ENCODE assay signal across 1 mouse cellular context in the genomic region with DNA sequence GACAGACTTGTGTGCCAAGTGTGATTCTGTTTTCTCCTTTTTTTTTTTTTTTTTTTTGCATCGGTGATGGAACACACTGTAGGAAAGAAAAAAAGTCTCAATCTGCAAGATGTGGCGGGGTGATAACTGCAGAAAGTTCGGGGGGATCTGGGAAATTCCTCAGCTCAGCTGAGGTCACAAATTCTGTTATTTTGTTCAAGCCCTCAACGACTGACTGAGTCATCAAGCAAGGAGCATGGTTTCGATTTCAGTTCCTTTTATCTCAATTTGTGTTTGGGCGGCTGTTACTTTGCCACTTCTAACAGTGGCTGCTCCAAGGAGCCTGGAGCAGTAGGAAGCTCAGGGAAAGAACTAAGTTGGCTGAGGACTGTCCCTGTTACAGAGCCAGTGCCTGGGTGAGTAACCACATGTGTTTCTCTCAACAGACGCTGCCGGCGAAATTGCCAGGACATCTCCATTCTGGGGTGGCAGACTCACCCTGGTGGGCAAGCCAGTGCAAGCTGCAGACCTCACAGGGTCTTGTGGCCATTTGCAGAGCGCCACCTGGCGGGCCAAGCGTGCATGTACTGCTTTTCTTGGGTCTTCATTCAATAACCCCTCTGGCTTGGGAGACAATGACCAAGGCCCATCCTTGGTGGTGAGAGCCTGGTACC.
TF ChIP-seq lines count a peak whose summit lies in the region.

No protein-coding gene starts in this region.

TF ChIP-seq in MEL, 35 proteins besides CTCF, POLR2A, EP300 and RAD21 (continued from another document):
- no peak; the same call in 1 of the 2 replicates for TF ChIP-seq GATA1 (IDR thresholded peaks at IDR 0.05; ENCODE audit: low read depth, low read length)
- no peak for TF ChIP-seq POLR2AphosphoS2 (IDR thresholded peaks at IDR 0.05; ENCODE audit: low read length)
- TF ChIP-seq RCOR1 (IDR thresholded peaks at IDR 0.05; ENCODE audit: low read depth, low read length): no peak
- no peak for TF ChIP-seq MYC (IDR thresholded peaks at IDR 0.05; ENCODE audit: low read depth, low read length)
- TF ChIP-seq ELF1 (IDR thresholded peaks at IDR 0.05; ENCODE audit: low read depth, low read length): no peak
- no peak for TF ChIP-seq NELFE (IDR thresholded peaks at IDR 0.05; ENCODE audit: low read depth, low read length)
- TF ChIP-seq E2F4 (IDR thresholded peaks at IDR 0.05; ENCODE audit: borderline replicate concordance, low read depth, low read length): no peak
- no peak for TF ChIP-seq MEF2A (IDR thresholded peaks at IDR 0.05; ENCODE audit: extremely low read depth, insufficient replicate concordance, low read depth, low read length, poor library complexity, severe bottlenecking)
- TF ChIP-seq MYB (IDR thresholded peaks at IDR 0.05; ENCODE audit: low read depth, low read length): no peak
- no peak for TF ChIP-seq POLR2AphosphoS5 (IDR thresholded peaks at IDR 0.05; ENCODE audit: borderline replicate concordance, low read depth, low read length)
- peak; percentile 68 for TF ChIP-seq ETS1 (IDR thresholded peaks at IDR 0.05; ENCODE audit: low read depth, low read length)
- TF ChIP-seq NRF1 (IDR thresholded peaks at IDR 0.05; ENCODE audit: insufficient read depth, low read depth, low read length, poor library complexity, severe bottlenecking): no peak
- TF ChIP-seq USF1 (IDR thresholded peaks at IDR 0.05; ENCODE audit: low read depth, low read length): no peak
- TF ChIP-seq CHD2 (IDR thresholded peaks at IDR 0.05; ENCODE audit: low read length): no peak
- TF ChIP-seq ZNF384 (IDR thresholded peaks at IDR 0.05; ENCODE audit: low read depth, low read length): peak; percentile 79
- no peak for TF ChIP-seq ZKSCAN1 (IDR thresholded peaks at IDR 0.05; ENCODE audit: low read depth, low read length)
- TF ChIP-seq MAFK (IDR thresholded peaks at IDR 0.05; ENCODE audit: borderline replicate concordance, low read depth, low read length): no peak
- peak; percentile 42; the same call in 1 of the 2 replicates for TF ChIP-seq MXI1 (IDR thresholded peaks at IDR 0.05; ENCODE audit: low read depth, low read length)
